Mouse (Mus musculus) brain, embryonic 14.5 days (tissue): ENCODE results near the gene Slc27a5.

Experiments
- CTCF ChIP-seq: fragments of 200-500 bp; IDR thresholded peaks from 2 replicates; pipeline ENCODE4 v1.5.1; 2012; ENCODE audit warnings: inconsistent platforms, mild to moderate bottlenecking, moderate library complexity, borderline replicate concordance; ENCODE audit not compliant: insufficient read depth, insufficient read length; ENCODE audit errors: extremely low read depth
- POLR2A ChIP-seq: fragments of 200-500 bp; IDR thresholded peaks from 2 replicates; pipeline ENCODE4 v1.6.1; 2012; ENCODE audit warnings: mild to moderate bottlenecking, inconsistent platforms, borderline replicate concordance; ENCODE audit not compliant: poor library complexity, insufficient read depth, insufficient read length, severe bottlenecking; ENCODE audit errors: extremely low read depth

DNA sequence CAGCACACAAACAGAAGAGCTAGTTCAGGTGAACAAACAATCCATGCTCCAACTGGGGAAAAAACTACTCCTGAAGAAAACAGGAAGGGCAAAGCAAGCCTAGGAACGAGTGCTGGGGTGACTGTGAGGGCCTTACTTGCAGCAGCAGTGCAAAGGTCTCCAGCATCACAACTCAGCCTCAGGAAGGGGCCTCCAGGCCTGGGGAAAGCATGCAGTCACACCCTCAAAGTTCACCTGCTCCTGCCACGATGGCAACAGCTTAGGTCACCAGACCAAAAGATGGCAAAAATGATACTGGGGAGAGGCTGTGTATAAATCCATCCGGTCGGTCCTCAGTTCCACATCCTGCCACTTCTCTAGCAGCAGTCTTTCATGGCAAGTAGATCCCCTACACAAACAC, 39.0 kb downstream of the Slc27a5 start:
- TF ChIP-seq POLR2A (no peak), CTCF (no peak)
